Mouse (Mus musculus): ENCODE data around the gene Ascl4. TPM values are rescaled to one million over a fixed set of nuclear protein-coding genes. Genes with fewer than 3 reads are reported as not detected.

Ascl4 gene
- total RNA-seq, 1 experiment = 0.54 TPM

DNA sequence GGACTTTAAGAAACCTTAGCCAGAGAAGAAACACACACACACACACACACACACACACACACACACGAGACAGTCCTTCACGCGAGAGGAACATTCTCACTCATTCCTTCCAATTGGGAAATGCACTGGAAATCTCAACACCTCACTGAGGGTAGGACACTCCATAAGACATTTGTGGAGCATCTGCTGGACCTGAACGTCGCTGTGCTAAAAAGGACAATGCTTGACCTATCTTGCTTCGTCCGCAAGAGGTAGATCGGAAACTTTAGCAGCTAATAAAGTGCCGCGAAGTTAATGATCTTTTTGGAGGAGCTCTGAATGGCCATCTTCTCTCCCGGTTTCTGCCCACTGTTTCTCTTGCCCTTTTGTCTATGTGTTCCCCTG is 1.7 kb downstream of the Ascl4 start:
- no peak for DNase-seq (ENCODE audit: low read depth, low spot score)
- no peaks in the 10 kb centered on the region for H3K36me3 ChIP-seq (ENCODE audit: control insufficient read depth, insufficient read depth, low read length, poor library complexity, severe bottlenecking)
- H3K4me3 ChIP-seq (ENCODE audit: insufficient read depth in 1 of 2, low read depth in 1 of 2, low read length in 2 of 2, poor library complexity in 1 of 2, severe bottlenecking in 1 of 2) = peak overlapping the region in 1 of 2 experiments; percentile 73; a peak in 3 of 4 replicates
- no peaks in the 10 kb centered on the region for H3K9me3 ChIP-seq (ENCODE audit: control insufficient read depth, insufficient read depth, low read depth, low read length)
- no peak overlapping the region for H3K9ac ChIP-seq (ENCODE audit: insufficient read depth, low read depth, low read length, poor library complexity, severe bottlenecking)
- in situ Hi-C loops (cut with MboI; ENCODE audit: low sequenced_read_pairs in 2 of 2, unreplicated experiment in 2 of 2) = no loop called here
- H3K4me1 ChIP-seq (ENCODE audit: control insufficient read depth in 2 of 2, insufficient read depth in 2 of 2, low read length in 2 of 2, poor library complexity in 1 of 2) = peaks cover 0 to 3% of the 10 kb centered on the region in 2 experiments; a peak in 2 of 4 replicates
- no peak overlapping the region for H3K27ac ChIP-seq (ENCODE audit: insufficient read depth, low read depth, low read length, poor library complexity, severe bottlenecking)
- TF ChIP-seq ZNF384 (IDR thresholded peaks at IDR 0.05; ENCODE audit: low read depth, low read length) (no peak), CHD2 (IDR thresholded peaks at IDR 0.05; ENCODE audit: low read depth, low read length) (no peak), ZC3H11A (IDR thresholded peaks at IDR 0.05; ENCODE audit: borderline replicate concordance, low read depth, low read length) (no peak)

DNA sequence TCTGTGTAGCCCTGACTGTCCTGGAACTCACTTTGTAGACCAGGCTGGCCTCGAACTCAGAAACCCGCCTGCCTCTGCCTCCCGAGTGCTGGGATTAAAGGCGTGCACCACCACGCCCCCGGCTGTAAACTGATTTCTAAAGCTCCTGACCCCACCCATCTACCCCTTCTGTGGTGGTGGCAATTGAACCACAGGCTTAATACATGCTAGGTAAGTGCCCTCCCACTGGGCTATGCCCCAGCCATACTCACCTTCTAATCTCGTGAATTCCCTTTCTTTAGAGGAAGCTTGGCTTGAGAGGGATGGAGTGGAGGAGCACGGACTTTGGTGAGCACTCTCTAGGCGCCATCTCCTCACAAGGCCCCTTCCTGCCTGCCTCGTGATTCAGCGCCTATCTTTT is 2.5 kb downstream of the Ascl4 start:
- Histone ChIP-seq H3K36me3 (ENCODE audit: control insufficient read depth, insufficient read depth, low read length, poor library complexity, severe bottlenecking) (no peaks in the 10 kb centered on the region), H3K4me1 (ENCODE audit: control insufficient read depth in 2 of 2, insufficient read depth in 2 of 2, low read length in 2 of 2, poor library complexity in 1 of 2) (peaks cover 0 to 3% of the 10 kb centered on the region in 2 experiments; a peak in 2 of 4 replicates), H3K9ac (ENCODE audit: insufficient read depth, low read depth, low read length, poor library complexity, severe bottlenecking) (no peak overlapping the region), H3K9me3 (ENCODE audit: control insufficient read depth, insufficient read depth, low read depth, low read length) (no peaks in the 10 kb centered on the region), H3K4me3 (ENCODE audit: insufficient read depth in 1 of 2, low read depth in 1 of 2, low read length in 2 of 2, poor library complexity in 1 of 2, severe bottlenecking in 1 of 2) (no peak overlapping the region), H3K27ac (ENCODE audit: insufficient read depth, low read depth, low read length, poor library complexity, severe bottlenecking) (no peak overlapping the region)
- in situ Hi-C loops (cut with MboI; ENCODE audit: low sequenced_read_pairs in 2 of 2, unreplicated experiment in 2 of 2) = no loop called here
- no peak for DNase-seq (ENCODE audit: low read depth, low spot score)
- TF ChIP-seq MAFK (IDR thresholded peaks at IDR 0.05; ENCODE audit: insufficient read depth, low read depth, low read length) = no peak
- no peak for TF ChIP-seq HCFC1 (IDR thresholded peaks at IDR 0.05; ENCODE audit: borderline replicate concordance, insufficient read depth, low read length)
- TF ChIP-seq ZNF384 (IDR thresholded peaks at IDR 0.05; ENCODE audit: low read depth, low read length) = no peak
- no peak for TF ChIP-seq ZC3H11A (IDR thresholded peaks at IDR 0.05; ENCODE audit: borderline replicate concordance, low read depth, low read length)
- no peak for TF ChIP-seq CHD2 (IDR thresholded peaks at IDR 0.05; ENCODE audit: low read depth, low read length)

DNA sequence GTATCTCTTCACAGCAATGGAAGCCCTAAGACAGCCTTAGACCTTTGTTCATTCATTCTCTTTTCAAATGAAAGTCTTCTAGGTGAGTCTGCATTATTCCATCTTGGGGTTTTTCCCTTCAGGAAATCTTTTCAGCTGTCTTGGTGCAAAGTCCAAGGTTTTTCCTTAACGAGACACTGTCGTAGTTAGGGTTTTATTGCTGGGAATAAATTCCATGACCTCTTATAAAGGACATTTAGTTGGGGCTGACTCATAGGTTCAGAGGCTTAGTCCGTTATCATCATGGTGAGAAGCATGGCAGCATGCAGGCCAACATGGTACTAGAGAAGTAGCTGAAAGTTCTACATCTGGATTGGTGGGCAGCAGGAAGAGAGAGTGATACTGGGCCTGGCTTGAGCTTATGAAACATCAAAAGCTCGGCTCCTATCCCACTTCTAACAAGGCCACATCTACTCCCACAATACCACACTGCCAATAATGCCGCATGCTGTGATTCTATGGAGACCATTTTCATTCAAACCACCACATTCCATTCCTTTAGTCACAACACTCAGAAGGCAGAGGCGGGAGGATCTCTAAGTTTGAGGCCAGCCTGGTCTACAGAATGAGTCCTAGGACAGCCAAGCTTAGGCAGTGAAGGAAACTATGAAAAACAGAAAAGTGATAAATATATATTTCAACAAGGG is 8.9 kb downstream of the Ascl4 start:
- TF ChIP-seq MAFK (IDR thresholded peaks at IDR 0.05; ENCODE audit: insufficient read depth, low read depth, low read length) (no peak), ZNF384 (IDR thresholded peaks at IDR 0.05; ENCODE audit: low read depth, low read length) (no peak), HCFC1 (IDR thresholded peaks at IDR 0.05; ENCODE audit: borderline replicate concordance, insufficient read depth, low read length) (no peak), CHD2 (IDR thresholded peaks at IDR 0.05; ENCODE audit: low read depth, low read length) (no peak), ZC3H11A (IDR thresholded peaks at IDR 0.05; ENCODE audit: borderline replicate concordance, low read depth, low read length) (no peak)
- Histone ChIP-seq H3K36me3 (ENCODE audit: control insufficient read depth, insufficient read depth, low read length, poor library complexity, severe bottlenecking) (peaks cover 28% of the 10 kb centered on the region), H3K9ac (ENCODE audit: insufficient read depth, low read depth, low read length, poor library complexity, severe bottlenecking) (no peak overlapping the region), H3K27ac (ENCODE audit: insufficient read depth, low read depth, low read length, poor library complexity, severe bottlenecking) (no peak overlapping the region), H3K4me3 (ENCODE audit: insufficient read depth in 1 of 2, low read depth in 1 of 2, low read length in 2 of 2, poor library complexity in 1 of 2, severe bottlenecking in 1 of 2) (no peak overlapping the region), H3K9me3 (ENCODE audit: control insufficient read depth, insufficient read depth, low read depth, low read length) (no peaks in the 10 kb centered on the region), H3K4me1 (ENCODE audit: control insufficient read depth in 2 of 2, insufficient read depth in 2 of 2, low read length in 2 of 2, poor library complexity in 1 of 2) (no peaks in the 10 kb centered on the region; a peak in 1 of 4 replicates)
- in situ Hi-C loops (cut with MboI; ENCODE audit: low sequenced_read_pairs in 2 of 2, unreplicated experiment in 2 of 2) = no loop called here
- no peak for DNase-seq (ENCODE audit: low read depth, low spot score)

DNA sequence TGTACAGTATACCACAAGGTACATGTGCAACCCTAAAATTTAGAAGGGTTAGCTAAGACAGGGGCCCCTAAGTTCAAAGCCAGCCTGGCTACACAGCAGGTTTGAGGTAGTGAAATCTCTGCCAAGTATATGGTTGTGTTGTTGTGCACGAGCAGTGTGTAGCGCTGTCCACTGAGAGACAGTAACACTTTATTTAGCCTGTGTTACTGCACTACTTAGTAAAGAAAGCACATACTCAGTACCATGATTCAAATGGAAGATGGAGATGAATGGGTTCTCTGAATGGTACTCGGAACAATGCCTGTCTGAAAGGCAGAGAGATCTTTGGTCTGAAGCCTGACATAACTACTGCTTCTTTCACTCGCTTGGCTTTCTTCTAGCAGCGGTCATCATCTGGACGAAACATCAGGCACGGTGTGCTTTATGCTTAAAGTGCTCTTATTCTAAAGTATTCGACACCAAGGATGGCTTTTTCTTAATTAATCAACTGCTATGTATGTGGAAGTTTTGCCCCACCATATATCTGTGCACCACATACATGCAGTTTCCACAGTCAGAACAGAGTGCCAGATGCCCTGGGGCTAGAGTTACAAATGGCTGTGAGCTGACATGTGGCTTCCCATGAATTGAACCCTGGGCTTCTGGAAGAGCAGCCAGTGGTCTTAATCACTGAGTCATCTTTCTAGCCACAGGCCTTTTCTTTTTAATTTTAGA is 21.2 kb downstream of the Ascl4 start:
- Histone ChIP-seq H3K36me3 (ENCODE audit: control insufficient read depth, insufficient read depth, low read length, poor library complexity, severe bottlenecking) (peaks cover 37% of the 10 kb centered on the region), H3K4me1 (ENCODE audit: control insufficient read depth in 2 of 2, insufficient read depth in 2 of 2, low read length in 2 of 2, poor library complexity in 1 of 2) (no peaks in the 10 kb centered on the region), H3K4me3 (ENCODE audit: insufficient read depth in 1 of 2, low read depth in 1 of 2, low read length in 2 of 2, poor library complexity in 1 of 2, severe bottlenecking in 1 of 2) (no peak overlapping the region), H3K27ac (ENCODE audit: insufficient read depth, low read depth, low read length, poor library complexity, severe bottlenecking) (no peak overlapping the region), H3K9me3 (ENCODE audit: control insufficient read depth, insufficient read depth, low read depth, low read length) (no peaks in the 10 kb centered on the region), H3K9ac (ENCODE audit: insufficient read depth, low read depth, low read length, poor library complexity, severe bottlenecking) (no peak overlapping the region)
- in situ Hi-C loops (cut with MboI; ENCODE audit: low sequenced_read_pairs in 2 of 2, unreplicated experiment in 2 of 2) = no loop called here
- TF ChIP-seq MAFK (IDR thresholded peaks at IDR 0.05; ENCODE audit: insufficient read depth, low read depth, low read length) (no peak), HCFC1 (IDR thresholded peaks at IDR 0.05; ENCODE audit: borderline replicate concordance, insufficient read depth, low read length) (no peak), CHD2 (IDR thresholded peaks at IDR 0.05; ENCODE audit: low read depth, low read length) (no peak), ZNF384 (IDR thresholded peaks at IDR 0.05; ENCODE audit: low read depth, low read length) (no peak), ZC3H11A (IDR thresholded peaks at IDR 0.05; ENCODE audit: borderline replicate concordance, low read depth, low read length) (no peak)
- no peak for DNase-seq (ENCODE audit: low read depth, low spot score)

All from ES-E14 (cell line).